Mouse (Mus musculus) intestine, embryonic 15.5 days (tissue): ENCODE data around the gene Gm10031. TPM values are rescaled to one million over a fixed set of nuclear protein-coding genes. Genes with fewer than 3 reads are reported as not detected.
"Not testable (repeated sequence)": the region's sequence is repeated elsewhere in the genome, so short reads cannot be mapped to it uniquely, and the experiment has no call there.

ENCODE experiments used
- ATAC-seq: fragments of 200-750 bp; cut with Nextera tagmentation; 2 replicates; pipeline ENCODE4 v1.8.0; 2017; ENCODE audit warnings: moderate TSS enrichment, moderate library complexity
- H3K27ac ChIP-seq: fragments of 300-500 bp; sonication (generic); 2 replicates; pipeline ENCODE4 v1.5.1; 2015; ENCODE audit warnings: mild to moderate bottlenecking, inconsistent platforms
- H3K27me3 ChIP-seq: fragments of 300-500 bp; sonication (generic); replicated peaks from 2 replicates; pipeline ENCODE4 v1.6.1; 2015; ENCODE audit warnings: inconsistent platforms
- H3K36me3 ChIP-seq: fragments of 300-500 bp; sonication (generic); 2 replicates; pipeline ENCODE4 v1.6.1; 2015; ENCODE audit warnings: inconsistent platforms
- H3K4me1 ChIP-seq: fragments of 300-500 bp; sonication (generic); replicated peaks from 2 replicates; pipeline ENCODE4 v1.6.1; 2015; ENCODE audit warnings: inconsistent platforms
- H3K4me2 ChIP-seq: fragments of 300-500 bp; sonication (generic); replicated peaks from 2 replicates; pipeline ENCODE4 v1.6.1; 2015; ENCODE audit warnings: mild to moderate bottlenecking, inconsistent platforms
- H3K4me3 ChIP-seq: fragments of 300-500 bp; sonication (generic); replicated peaks from 2 replicates; pipeline ENCODE4 v1.5.1; 2015; ENCODE audit warnings: inconsistent platforms
- H3K9ac ChIP-seq: fragments of 300-500 bp; sonication (generic); 2 replicates; pipeline ENCODE4 v1.6.1; 2015; ENCODE audit warnings: inconsistent platforms
- H3K9me3 ChIP-seq: fragments of 300-500 bp; sonication (generic); 2 replicates; pipeline ENCODE4 v1.6.1; 2016; ENCODE audit warnings: inconsistent platforms
- WGBS: fragments of 180-500 bp; shearing (Covaris S2); methylation state at CpG from one replicate; pipeline ENCODE4 v1.1.7; 2015; 5-methylcytosine and 5-hydroxymethylcytosine counted together
- polyA plus RNA-seq: library from polyadenylated mRNA; unstranded; fragments of >200 nt; fragmentation: Nextera tagmentation; extraction: Ambion mirVana; gene quantifications from 2 replicates; pipeline ENCODE4 v1.2.1, GENCODE M21; 2015

Gm10031 gene
- polyA plus RNA-seq, 1 experiment from 2014 or later = 0.62 TPM

DNA sequence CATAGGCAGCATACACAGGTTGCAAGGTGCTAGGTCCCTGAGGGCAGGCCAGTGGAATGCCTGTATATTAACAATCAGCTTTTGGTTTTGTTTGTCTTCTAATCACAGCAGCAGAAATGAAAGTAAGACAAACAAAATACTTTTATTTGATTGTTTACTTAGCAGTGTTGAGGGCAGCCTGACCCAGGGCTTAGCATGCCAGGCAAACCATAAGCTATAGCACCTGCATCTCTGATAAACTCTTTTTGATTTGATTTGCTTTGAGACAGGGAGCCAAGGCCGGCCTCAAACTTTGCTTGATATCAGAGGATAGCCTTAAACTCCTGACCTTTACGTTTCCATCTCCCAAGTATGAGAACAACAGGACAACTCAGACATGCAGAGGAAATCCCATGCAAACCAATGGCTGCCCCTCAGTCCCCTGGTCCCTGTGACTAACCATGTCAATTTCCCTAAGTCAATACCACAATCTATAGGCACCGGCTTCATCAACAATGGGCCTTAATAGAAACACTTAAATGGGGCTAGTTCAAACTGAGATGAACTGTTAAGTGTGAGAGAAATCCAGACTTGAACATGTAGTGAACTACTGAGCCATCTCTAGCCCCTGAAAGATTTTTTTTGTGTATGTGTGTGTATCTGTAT lies 3.6 kb upstream of the Gm10031 start:
- Histone ChIP-seq H3K9ac (no peak overlapping the region), H3K36me3 (no peaks in the 10 kb centered on the region), H3K4me3 (no peak overlapping the region), H3K9me3 (no peaks in the 10 kb centered on the region), H3K4me1 (no peaks in the 10 kb centered on the region), H3K4me2 (no peak overlapping the region), H3K27me3 (no peaks in the 10 kb centered on the region), H3K27ac (no peak overlapping the region)
- 63% methylated on average over 3 of the region's 3 CpGs for WGBS
- no peak for ATAC-seq

DNA sequence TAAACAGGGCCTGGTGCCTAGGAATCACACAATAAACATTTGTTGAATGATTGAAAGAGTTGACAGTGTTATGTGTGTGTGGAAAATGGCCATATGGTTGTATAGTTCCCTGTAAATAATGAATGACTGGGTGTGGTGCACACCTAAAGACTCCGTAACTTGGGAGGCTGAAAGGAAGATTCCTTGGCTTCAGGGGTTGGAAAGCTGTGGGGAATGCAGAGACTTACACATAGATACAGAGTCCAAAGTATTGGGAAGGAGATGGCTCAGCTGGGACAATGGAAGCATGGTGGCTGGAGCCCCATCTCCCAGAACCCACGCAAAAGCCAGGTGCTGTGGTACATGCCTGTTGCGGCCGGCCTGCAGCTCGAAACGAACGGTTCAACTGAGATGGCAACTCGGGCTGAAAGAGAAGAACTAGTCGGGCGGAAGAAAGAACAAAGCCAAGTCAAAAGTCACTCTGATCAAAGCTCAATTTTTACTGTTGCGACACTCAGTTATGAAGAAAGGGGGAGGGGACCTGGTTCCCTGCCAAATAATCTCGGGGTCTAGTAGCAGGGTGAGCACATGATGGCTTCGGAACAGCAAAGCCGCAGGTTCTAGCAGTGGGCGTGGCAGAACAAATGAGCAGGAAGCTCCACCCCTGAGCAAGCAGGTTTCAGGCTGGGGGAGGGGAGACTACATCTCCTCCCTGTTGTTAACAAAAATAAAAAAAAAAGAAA lies 1.9 kb upstream of the Gm10031 start:
- ATAC-seq = peak; percentile 87
- Histone ChIP-seq H3K4me1 (no peaks in the 10 kb centered on the region), H3K4me3 (no peak overlapping the region), H3K9ac (no peak overlapping the region), H3K36me3 (no peaks in the 10 kb centered on the region), H3K27me3 (no peaks in the 10 kb centered on the region), H3K27ac (peak overlapping the region; percentile 71), H3K4me2 (peak overlapping the region; percentile 40), H3K9me3 (no peaks in the 10 kb centered on the region)
- 59% methylated on average over 15 of the region's 15 CpGs for WGBS

DNA sequence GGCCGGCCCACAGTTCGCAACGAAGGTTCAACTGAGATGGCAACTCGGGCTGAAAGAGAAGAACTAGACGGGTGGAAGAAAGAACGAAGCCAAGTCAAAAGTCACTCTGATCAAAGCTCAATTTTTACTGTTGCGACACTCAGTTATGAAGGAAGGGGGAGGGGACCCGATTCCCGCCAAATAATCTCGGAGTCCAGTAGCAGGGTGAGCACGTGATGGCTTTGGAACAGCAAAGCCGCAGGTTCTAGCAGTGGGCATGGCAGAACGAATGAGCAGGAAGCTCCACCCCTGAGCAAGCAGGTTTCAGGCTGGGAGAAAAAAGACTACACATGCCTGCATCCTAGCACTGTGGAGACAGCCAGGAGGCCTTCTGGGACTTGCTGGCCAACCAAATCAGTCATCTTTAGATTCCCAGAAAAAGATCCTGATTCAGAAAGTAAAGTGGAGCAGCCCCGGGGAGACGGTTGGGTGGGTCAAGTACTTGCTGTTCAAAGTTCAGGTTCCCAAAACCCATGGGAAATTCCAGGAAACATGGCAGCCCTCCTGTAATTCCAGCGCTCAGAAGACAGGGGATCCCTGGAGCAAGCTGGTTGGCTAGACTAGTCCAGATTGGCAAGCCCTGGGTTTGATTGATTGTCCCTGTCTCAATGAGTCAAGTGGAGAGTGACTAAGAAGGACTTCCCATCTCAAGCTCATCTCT lies 8.8 kb downstream of the Gm10031 start:
- H3K4me2 ChIP-seq, H3K27me3 ChIP-seq, H3K4me3 ChIP-seq, H3K9me3 ChIP-seq, H3K9ac ChIP-seq, ATAC-seq, H3K36me3 ChIP-seq, H3K4me1 ChIP-seq, H3K27ac ChIP-seq: not testable (repeated sequence)
- whole genome bisulfite sequencing = 81% methylated on average over 16 of the region's 16 CpGs

DNA sequence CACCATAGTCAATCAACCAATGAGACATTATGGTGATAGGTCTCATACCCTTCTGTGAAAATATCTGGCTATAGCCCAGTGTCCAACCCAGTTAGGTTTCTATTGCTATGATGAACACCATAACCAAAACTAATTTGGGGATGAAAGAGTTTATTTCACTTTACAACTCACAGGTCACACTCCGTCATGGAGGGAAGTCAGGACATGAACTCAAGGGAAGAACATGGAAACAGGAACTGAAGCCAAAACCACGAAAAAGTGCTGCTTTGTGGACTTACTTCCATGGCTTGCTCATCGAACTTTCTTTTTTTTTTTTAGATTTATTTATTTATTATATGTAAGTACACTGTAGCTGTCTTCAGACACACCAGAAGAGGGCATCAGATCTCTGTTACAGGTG lies 9.7 kb downstream of the Gm10031 start:
- Histone ChIP-seq H3K36me3 (no peaks in the 10 kb centered on the region), H3K4me1 (no peaks in the 10 kb centered on the region), H3K4me2 (no peak overlapping the region), H3K27ac (no peak overlapping the region), H3K9ac (no peak overlapping the region), H3K9me3 (no peaks in the 10 kb centered on the region), H3K27me3 (no peaks in the 10 kb centered on the region), H3K4me3 (no peak overlapping the region)
- WGBS = 88% methylated on average over 3 of the region's 3 CpGs
- no peak for ATAC-seq

DNA sequence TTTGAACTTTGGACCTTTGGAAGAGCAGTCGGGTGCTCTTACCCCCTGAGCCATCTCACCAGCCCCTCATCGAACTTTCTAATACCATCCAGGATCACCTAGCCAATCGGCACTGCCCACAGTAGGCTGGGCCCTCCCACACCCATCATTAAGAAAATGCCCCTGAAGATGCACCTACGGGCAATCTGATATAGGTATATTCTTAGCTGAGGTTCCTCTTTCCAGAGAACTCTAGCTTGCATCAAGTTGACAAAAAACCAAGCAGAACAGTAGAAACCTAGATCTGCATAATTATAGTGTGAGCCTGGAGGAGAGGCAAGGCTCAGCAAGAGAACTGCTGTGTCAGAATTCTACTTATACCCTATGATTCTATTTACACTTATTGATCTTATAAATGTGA lies 10.1 kb downstream of the Gm10031 start:
- Histone ChIP-seq H3K4me3 (no peak overlapping the region), H3K36me3 (no peaks in the 10 kb centered on the region), H3K27ac (no peak overlapping the region), H3K9ac (no peak overlapping the region), H3K9me3 (no peaks in the 10 kb centered on the region), H3K4me2 (no peak overlapping the region), H3K27me3 (no peaks in the 10 kb centered on the region), H3K4me1 (no peaks in the 10 kb centered on the region)
- 82% methylated on average over 4 of the region's 4 CpGs for WGBS
- ATAC-seq = no peak

DNA sequence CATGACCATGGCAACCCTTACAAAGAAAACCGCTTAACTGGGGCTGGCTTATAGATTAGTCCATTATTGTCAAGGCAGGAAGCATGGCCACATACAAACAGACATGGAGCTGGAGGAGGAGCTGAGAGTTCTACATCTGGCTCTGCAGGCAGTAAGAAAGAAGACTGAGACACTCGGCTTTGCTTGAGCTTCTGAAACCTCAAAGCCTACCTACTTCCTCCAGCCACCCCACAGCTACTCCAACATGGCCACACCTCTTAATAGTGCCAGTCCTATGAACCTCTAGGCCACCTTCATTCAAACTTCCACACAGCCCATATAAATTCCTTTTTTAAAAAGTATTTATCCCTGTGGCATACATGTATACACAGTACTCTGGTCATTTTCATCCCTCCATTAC lies 13.2 kb downstream of the Gm10031 start:
- WGBS = 70% methylated on average over 2 of the region's 2 CpGs
- H3K27me3 ChIP-seq = no peaks in the 10 kb centered on the region
- no peaks in the 10 kb centered on the region for H3K4me1 ChIP-seq
- H3K9me3 ChIP-seq = no peaks in the 10 kb centered on the region
- ATAC-seq = no peak
- H3K9ac ChIP-seq = no peak overlapping the region
- H3K27ac ChIP-seq = no peak overlapping the region
- no peak overlapping the region for H3K4me2 ChIP-seq
- no peaks in the 10 kb centered on the region for H3K36me3 ChIP-seq
- no peak overlapping the region for H3K4me3 ChIP-seq

DNA sequence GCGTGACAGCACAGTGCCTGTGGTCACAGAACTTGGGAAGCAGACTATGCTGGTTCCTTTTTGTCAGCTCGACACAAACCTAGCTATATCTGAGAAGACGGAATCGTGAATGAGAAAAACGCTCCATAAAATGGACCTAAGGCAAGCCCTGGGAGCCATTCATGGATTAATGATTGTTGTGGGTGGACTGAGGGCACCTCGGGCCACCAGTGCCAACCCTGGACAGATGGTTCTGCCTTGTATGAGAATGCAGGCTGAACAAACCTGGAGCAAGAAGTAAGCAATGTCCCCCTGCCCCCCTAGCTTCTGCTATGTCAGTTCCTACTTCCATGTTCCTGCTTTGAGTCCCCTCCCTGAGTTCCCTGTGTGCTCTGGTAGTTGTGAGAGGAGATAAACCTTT lies 13.9 kb downstream of the Gm10031 start:
- no peak for ATAC-seq
- no peaks in the 10 kb centered on the region for H3K36me3 ChIP-seq
- no peak overlapping the region for H3K27ac ChIP-seq
- H3K4me3 ChIP-seq = no peak overlapping the region
- H3K27me3 ChIP-seq = no peaks in the 10 kb centered on the region
- H3K4me2 ChIP-seq = no peak overlapping the region
- no peaks in the 10 kb centered on the region for H3K4me1 ChIP-seq
- WGBS = 87% methylated on average over 6 of the region's 6 CpGs
- H3K9ac ChIP-seq = no peak overlapping the region
- no peaks in the 10 kb centered on the region for H3K9me3 ChIP-seq

DNA sequence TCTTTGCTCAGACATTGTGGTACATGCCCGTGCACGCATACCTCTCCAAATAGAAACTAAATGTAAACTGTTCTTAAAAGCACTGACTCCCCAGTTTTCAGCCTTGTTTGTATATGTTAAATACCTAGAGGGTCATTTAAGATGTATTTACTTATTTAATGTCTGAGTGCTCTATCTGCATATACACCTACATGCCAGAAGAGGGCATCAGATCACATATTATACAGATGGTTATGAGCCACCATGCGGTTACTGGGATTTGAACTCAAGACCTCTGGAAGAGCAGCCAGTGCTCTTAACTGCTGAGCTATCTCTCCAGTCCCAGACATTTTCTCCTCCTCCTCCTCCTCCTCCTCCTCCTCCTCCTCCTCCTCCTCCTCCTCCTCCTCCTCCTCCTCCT lies 14.6 kb downstream of the Gm10031 start:
- Histone ChIP-seq H3K9ac (no peak overlapping the region), H3K4me3 (no peak overlapping the region), H3K36me3 (no peaks in the 10 kb centered on the region), H3K4me1 (no peaks in the 10 kb centered on the region), H3K27ac (no peak overlapping the region), H3K9me3 (no peaks in the 10 kb centered on the region), H3K4me2 (no peak overlapping the region), H3K27me3 (no peaks in the 10 kb centered on the region)
- WGBS = 71% methylated on average over 3 of the region's 3 CpGs
- ATAC-seq = no peak

DNA sequence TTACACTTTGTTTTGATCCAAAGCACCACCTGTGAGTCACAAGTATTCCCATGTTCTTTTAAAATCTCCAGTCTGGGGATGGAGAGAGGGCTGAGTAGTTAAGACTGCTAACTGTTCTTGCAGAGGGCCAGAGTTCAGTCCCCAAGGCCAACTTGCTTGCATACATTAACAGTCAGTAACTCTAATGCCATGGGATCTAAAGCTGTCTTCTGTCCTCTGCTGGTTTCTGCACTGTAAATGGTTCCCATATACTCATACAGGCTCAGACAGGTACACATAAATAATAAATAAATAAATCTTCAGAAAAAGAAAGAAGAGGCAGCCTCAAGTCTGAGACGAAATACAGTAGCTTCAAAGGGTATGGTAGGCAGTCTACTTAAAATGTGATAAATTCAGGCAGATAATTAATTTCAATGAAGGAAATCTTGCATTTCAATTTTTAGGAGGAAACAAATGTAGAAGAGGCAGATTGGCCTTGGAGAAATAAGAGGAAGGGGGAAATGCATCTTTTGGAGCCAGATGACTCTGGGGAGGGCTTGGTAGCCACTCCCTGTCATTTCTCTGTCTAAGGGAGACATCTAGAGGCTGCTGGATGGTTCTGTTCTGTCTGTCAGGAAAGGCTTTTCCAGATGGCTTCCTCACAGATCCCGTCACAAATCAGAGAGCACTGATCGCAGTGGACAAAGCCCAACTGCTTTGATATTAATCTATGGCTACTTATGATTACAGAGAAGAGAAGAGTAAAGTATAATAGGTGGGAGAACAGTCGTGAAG lies 16.2 kb downstream of the Gm10031 start:
- Histone ChIP-seq H3K4me1 (0 out of 2 replicates have a peak, but pooled peaks cover 4% of the 10 kb centered on the region), H3K4me2 (no peak overlapping the region), H3K27ac (no peak overlapping the region), H3K4me3 (no peak overlapping the region), H3K27me3 (no peaks in the 10 kb centered on the region), H3K36me3 (no peaks in the 10 kb centered on the region), H3K9ac (no peak overlapping the region), H3K9me3 (no peaks in the 10 kb centered on the region)
- 44% methylated on average over 4 of the region's 4 CpGs for WGBS
- ATAC-seq = no peak; the same call in 1 of the 2 replicates

DNA sequence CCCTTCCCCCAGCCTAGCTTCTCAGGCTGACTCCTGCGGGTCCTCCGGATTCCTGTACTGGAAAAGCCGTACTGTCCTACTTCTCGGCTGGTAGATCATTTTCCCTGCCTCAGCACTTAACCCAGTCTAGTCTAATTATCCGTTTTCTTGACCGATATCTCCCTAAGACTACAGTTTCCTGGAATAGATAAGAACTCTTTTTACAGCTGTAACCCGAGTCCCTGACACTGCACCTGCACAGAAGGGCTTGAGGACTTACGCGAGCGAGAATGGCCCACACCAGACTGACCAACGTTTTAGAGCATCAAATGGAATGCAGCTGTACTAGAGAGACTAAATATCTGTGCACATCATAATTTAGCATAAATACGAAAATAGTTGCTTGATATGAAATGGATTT lies 20.2 kb downstream of the Gm10031 start:
- Histone ChIP-seq H3K36me3 (no peaks in the 10 kb centered on the region), H3K4me1 (0 out of 2 replicates have a peak, but pooled peaks cover 4% of the 10 kb centered on the region), H3K9ac (no peak overlapping the region), H3K4me3 (no peak overlapping the region), H3K27me3 (no peaks in the 10 kb centered on the region), H3K27ac (no peak overlapping the region), H3K4me2 (peak overlapping the region; percentile 51), H3K9me3 (no peaks in the 10 kb centered on the region)
- peak; percentile 78 for ATAC-seq
- WGBS = 20% methylated on average over 12 of the region's 12 CpGs

DNA sequence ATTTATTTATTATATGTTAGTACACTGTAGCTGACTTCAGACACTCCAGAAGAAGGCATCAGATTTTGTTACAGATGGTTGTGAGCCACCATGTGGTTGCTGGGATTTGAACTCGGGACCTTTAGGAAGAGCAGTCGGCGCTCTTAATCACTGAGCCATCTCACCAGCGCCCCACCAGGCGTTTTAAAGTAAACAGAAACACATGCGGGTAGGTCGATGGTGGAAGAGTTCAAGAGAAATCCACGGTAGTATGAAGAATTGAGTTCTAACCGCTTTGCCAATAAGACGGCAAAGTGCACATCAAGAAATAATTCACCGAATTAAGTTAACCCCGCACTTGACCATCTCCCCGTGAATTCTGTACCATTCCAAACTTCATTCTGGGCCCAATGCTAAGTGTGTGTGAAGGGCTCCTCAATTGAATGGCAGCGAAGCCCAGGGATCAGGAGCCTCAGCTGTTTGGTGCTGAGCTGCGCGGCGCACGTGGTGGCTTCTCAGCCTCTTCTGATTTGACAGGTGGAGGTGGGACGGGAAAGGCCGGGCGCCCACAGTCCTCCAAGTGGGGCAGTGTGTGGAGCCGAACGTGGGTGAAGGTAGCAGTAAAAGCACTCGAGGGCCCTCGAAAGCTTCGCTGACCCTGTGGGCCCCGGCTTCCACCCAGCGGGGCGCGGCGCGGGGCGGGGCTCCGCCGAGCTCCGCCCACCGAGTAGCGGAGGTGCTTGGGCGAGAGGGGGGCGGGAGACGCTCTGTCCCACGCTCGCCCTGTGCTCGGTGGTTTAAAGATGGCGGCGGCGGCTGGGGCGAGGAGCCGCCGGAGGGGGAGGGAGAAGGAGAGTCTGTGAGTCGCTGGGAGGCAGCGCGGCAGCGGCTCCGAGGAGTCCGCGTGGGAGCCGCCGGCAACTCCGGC lies 34.5 kb downstream of the Gm10031 start, which contains the start of gene Abl2:
Abl2 (plus strand) TSS at position 763 of the 907 bp plus-strand sequence.
- WGBS = 9% methylated on average over 59 of the region's 60 CpGs
- H3K27me3 ChIP-seq = no peaks in the 10 kb centered on the region
- no peaks in the 10 kb centered on the region for H3K4me1 ChIP-seq
- peak; percentile 98 for ATAC-seq
- peak within 1 kb of the TSS; percentile 80 for H3K4me2 ChIP-seq
- H3K9me3 ChIP-seq = no peaks in the 10 kb centered on the region
- H3K36me3 ChIP-seq = no peaks in the 10 kb centered on the region
- peak within 1 kb of the TSS; percentile 95 for H3K9ac ChIP-seq
- H3K27ac ChIP-seq = peak within 1 kb of the TSS; percentile 91
- peak within 1 kb of the TSS; percentile 90 for H3K4me3 ChIP-seq
